Mouse (Mus musculus): ENCODE results near the gene Slc2a1. TPM values are rescaled to one million over a fixed set of nuclear protein-coding genes. Genes with fewer than 3 reads are reported as not detected.

The Slc2a1 gene
- polyA plus RNA-seq, 1 experiment from 2014 or later: 150 TPM

DNA sequence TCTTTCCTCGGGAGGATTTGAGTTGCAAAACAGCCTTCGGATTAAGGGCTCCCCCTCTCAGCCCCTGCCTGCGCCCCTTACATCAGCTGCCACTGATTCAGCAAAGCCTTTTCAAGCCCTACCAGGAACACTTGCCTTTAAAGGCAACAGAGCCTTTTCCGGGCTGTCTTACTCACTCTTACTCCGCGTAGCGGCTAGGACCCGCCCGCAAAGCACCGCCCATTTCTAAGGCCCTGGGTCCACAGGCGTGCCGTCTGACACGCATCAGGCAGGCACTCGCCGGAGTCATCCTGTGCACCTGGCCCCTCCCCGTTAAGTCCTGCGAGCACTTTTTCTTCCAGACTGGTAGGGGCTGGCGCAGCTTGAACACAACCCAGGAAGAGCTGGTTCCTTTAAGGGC is 2.8 kb upstream of the Slc2a1 start:
- Histone ChIP-seq H3K4me1 (replicated peaks; ENCODE audit: control insufficient read depth, insufficient read depth, low read length) (peaks cover 44% of the 10 kb centered on the region), H3K27ac (ENCODE audit: low read depth, low read length) (peak overlapping the region; percentile 86), H3K36me3 (ENCODE audit: control insufficient read depth, insufficient read depth, low read length) (no peaks in the 10 kb centered on the region), H3K9ac (ENCODE audit: low read depth, low read length) (peak overlapping the region; percentile 55), H3K27me3 (replicated peaks; ENCODE audit: control insufficient read depth, insufficient read depth, low read length) (no peaks in the 10 kb centered on the region), H3K9me3 (ENCODE audit: control insufficient read depth, low read length) (no peaks in the 10 kb centered on the region), H3K4me3 (ENCODE audit: low read depth, low read length) (peak overlapping the region; percentile 39), H3K4me2 (peak overlapping the region; percentile 70)
- under 1% methylated on average over 18 of the region's 18 CpGs for WGBS
- peak; percentile 66 for ATAC-seq (replicated peaks; ENCODE audit: low FRiP score)
- DNase-seq (ENCODE audit: low spot score): peak; percentile 82

GRCm38 (mm10) chr4:119107867-119108266 is 644 bp upstream of the Slc2a1 start:
- no peak for DNase-seq (ENCODE audit: low spot score)
- Histone ChIP-seq H3K27ac (ENCODE audit: low read depth, low read length) (peak overlapping the region; percentile 99; the same call in 1 of the 2 replicates), H3K4me2 (peak overlapping the region; percentile 93), H3K4me3 (ENCODE audit: low read depth, low read length) (peak overlapping the region; percentile 90), H3K9ac (ENCODE audit: low read depth, low read length) (peak overlapping the region; percentile 67), H3K27me3 (replicated peaks; ENCODE audit: control insufficient read depth, insufficient read depth, low read length) (no peaks in the 10 kb centered on the region), H3K9me3 (ENCODE audit: control insufficient read depth, low read length) (no peaks in the 10 kb centered on the region), H3K4me1 (replicated peaks; ENCODE audit: control insufficient read depth, insufficient read depth, low read length) (peaks cover 59% of the 10 kb centered on the region), H3K36me3 (ENCODE audit: control insufficient read depth, insufficient read depth, low read length) (peaks cover 6% of the 10 kb centered on the region; the same call in 1 of the 2 replicates)
- 79% methylated on average over 2 of the region's 2 CpGs for WGBS
- no peak for ATAC-seq (replicated peaks; ENCODE audit: low FRiP score)

DNA sequence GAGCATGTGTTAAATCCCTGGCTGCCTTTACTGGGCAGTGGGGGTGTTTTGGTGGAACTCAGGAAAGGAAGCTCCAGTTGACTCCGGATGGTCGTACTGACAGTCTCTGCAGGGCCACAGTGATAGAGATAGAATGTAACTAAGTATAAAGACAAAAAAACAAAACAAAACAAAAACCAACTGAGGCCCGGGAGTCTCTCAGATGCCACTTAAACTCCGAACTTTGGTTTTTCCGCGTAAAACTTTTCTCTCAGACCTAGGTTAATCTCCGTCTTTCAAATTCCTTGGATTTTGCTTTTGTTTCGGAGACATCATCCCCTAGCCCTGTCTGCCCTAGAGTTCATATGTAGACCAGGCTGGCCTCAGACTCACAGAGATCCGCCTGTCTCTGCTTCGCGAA is 1.1 kb downstream of the Slc2a1 start:
- DNase-seq (ENCODE audit: low spot score): no peak
- 19% methylated on average over 11 of the region's 11 CpGs for WGBS
- Histone ChIP-seq H3K27ac (ENCODE audit: low read depth, low read length) (peak overlapping the region; percentile 99), H3K4me3 (ENCODE audit: low read depth, low read length) (peak overlapping the region; percentile 90), H3K36me3 (ENCODE audit: control insufficient read depth, insufficient read depth, low read length) (peaks cover 6% of the 10 kb centered on the region; the same call in 1 of the 2 replicates), H3K9me3 (ENCODE audit: control insufficient read depth, low read length) (no peaks in the 10 kb centered on the region), H3K4me1 (replicated peaks; ENCODE audit: control insufficient read depth, insufficient read depth, low read length) (peaks cover 55% of the 10 kb centered on the region), H3K4me2 (peak overlapping the region; percentile 93), H3K27me3 (replicated peaks; ENCODE audit: control insufficient read depth, insufficient read depth, low read length) (no peaks in the 10 kb centered on the region), H3K9ac (ENCODE audit: low read depth, low read length) (peak overlapping the region; percentile 98)
- ATAC-seq (replicated peaks; ENCODE audit: low FRiP score): no peak

- H3K4me3 ChIP-seq (ENCODE audit: low read depth, low read length): peak overlapping the region; percentile 90
- H3K9ac ChIP-seq (ENCODE audit: low read depth, low read length): peak overlapping the region; percentile 98; the same call in 1 of the 2 replicates
- peaks cover 6% of the 10 kb centered on the region; the same call in 1 of the 2 replicates for H3K36me3 ChIP-seq (ENCODE audit: control insufficient read depth, insufficient read depth, low read length)
- H3K27me3 ChIP-seq (replicated peaks; ENCODE audit: control insufficient read depth, insufficient read depth, low read length): no peaks in the 10 kb centered on the region
- DNase-seq (ENCODE audit: low spot score): no peak
- peak overlapping the region; percentile 93 for H3K4me2 ChIP-seq
- 76% methylated on average over 5 of the region's 5 CpGs for WGBS
- H3K9me3 ChIP-seq (ENCODE audit: control insufficient read depth, low read length): no peaks in the 10 kb centered on the region
- H3K4me1 ChIP-seq (replicated peaks; ENCODE audit: control insufficient read depth, insufficient read depth, low read length): peaks cover 56% of the 10 kb centered on the region
- ATAC-seq (replicated peaks; ENCODE audit: low FRiP score): no peak
- H3K27ac ChIP-seq (ENCODE audit: low read depth, low read length): no peak overlapping the region
Observed at GRCm38 (mm10) chr4:119110512-119110911, 2.0 kb downstream of the Slc2a1 start.

DNA sequence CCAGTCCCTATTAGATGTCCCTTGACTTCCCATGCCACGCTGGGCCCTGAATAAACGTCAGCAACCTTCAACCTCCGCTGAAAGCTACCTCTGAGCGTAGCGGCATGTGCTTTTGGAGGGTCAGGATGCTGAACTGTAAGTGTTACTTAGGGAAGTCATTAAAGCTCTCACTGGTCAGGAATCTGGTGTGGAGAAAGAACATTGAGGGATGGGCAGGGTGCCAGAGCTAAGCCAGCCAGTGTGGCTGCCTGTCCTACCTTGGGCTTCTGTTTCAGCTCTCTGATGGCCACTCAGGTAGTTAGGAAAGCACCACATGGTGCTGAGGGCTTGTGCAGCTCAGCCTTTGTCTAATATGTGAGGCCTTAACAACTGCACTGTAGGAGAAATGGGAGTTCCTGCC is 2.9 kb downstream of the Slc2a1 start:
- peak overlapping the region; percentile 93 for H3K4me2 ChIP-seq
- H3K9ac ChIP-seq (ENCODE audit: low read depth, low read length): peak overlapping the region; percentile 48; the same call in 1 of the 2 replicates
- H3K27ac ChIP-seq (ENCODE audit: low read depth, low read length): peak overlapping the region; percentile 13; the same call in 1 of the 2 replicates
- no peaks in the 10 kb centered on the region for H3K27me3 ChIP-seq (replicated peaks; ENCODE audit: control insufficient read depth, insufficient read depth, low read length)
- H3K4me3 ChIP-seq (ENCODE audit: low read depth, low read length): peak overlapping the region; percentile 23; the same call in 1 of the 2 replicates
- DNase-seq (ENCODE audit: low spot score) (no peak), ATAC-seq (replicated peaks; ENCODE audit: low FRiP score) (no peak)
- peaks cover 6% of the 10 kb centered on the region; the same call in 1 of the 2 replicates for H3K36me3 ChIP-seq (ENCODE audit: control insufficient read depth, insufficient read depth, low read length)
- H3K9me3 ChIP-seq (ENCODE audit: control insufficient read depth, low read length): no peaks in the 10 kb centered on the region
- 78% methylated on average over 5 of the region's 5 CpGs for WGBS
- peaks cover 56% of the 10 kb centered on the region for H3K4me1 ChIP-seq (replicated peaks; ENCODE audit: control insufficient read depth, insufficient read depth, low read length)

DNA sequence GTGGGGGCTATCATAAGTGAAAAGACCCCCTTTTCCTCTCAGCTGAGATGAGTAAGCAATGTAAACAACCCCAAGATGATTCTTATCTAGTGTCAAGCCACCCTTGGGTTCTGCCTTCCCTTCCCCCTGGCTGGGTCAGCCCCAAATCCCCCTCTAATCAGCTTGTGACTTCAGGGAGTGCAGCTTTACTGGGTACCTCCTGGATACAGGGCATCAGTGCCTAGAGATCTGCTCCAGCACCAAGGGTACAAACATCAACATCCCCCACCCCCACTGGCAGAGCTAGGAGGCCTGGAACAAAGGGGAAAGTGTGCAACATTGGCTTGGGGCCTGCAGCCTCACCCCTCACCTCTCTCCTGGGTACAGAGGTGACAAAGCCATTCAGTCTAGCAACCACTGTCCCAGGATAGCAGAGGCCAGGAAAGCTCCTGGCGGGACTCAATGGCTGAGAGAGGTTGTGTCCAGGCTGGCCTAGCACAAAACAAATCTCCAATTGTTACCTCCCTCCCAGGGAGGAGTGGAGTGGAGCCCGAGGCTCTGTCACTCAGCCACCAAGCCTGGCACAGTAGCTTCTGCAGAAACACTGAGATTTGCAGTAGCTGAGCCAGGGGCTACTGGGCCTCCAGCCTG is 3.9 kb downstream of the Slc2a1 start:
- Histone ChIP-seq H3K4me3 (ENCODE audit: low read depth, low read length) (no peak overlapping the region), H3K27me3 (replicated peaks; ENCODE audit: control insufficient read depth, insufficient read depth, low read length) (no peaks in the 10 kb centered on the region), H3K36me3 (ENCODE audit: control insufficient read depth, insufficient read depth, low read length) (peaks cover 10% of the 10 kb centered on the region; the same call in 1 of the 2 replicates), H3K9me3 (ENCODE audit: control insufficient read depth, low read length) (no peaks in the 10 kb centered on the region), H3K4me2 (no peak overlapping the region), H3K4me1 (replicated peaks; ENCODE audit: control insufficient read depth, insufficient read depth, low read length) (peaks cover 58% of the 10 kb centered on the region), H3K9ac (ENCODE audit: low read depth, low read length) (no peak overlapping the region), H3K27ac (ENCODE audit: low read depth, low read length) (no peak overlapping the region)
- 76% methylated on average over 2 of the region's 2 CpGs for WGBS
- no peak for DNase-seq (ENCODE audit: low spot score)
- ATAC-seq (replicated peaks; ENCODE audit: low FRiP score): no peak

GRCm38 (mm10) chr4:119115611-119116070 is 7.1 kb downstream of the Slc2a1 start:
- Histone ChIP-seq H3K4me2 (no peak overlapping the region), H3K9me3 (ENCODE audit: control insufficient read depth, low read length) (no peaks in the 10 kb centered on the region), H3K9ac (ENCODE audit: low read depth, low read length) (no peak overlapping the region), H3K27ac (ENCODE audit: low read depth, low read length) (0 out of 2 replicates have a peak overlapping the region, but pooled peaks have one; percentile 1), H3K4me1 (replicated peaks; ENCODE audit: control insufficient read depth, insufficient read depth, low read length) (peaks cover 58% of the 10 kb centered on the region), H3K36me3 (ENCODE audit: control insufficient read depth, insufficient read depth, low read length) (peaks cover 15% of the 10 kb centered on the region; the same call in 1 of the 2 replicates), H3K4me3 (ENCODE audit: low read depth, low read length) (no peak overlapping the region), H3K27me3 (replicated peaks; ENCODE audit: control insufficient read depth, insufficient read depth, low read length) (no peaks in the 10 kb centered on the region)
- ATAC-seq (replicated peaks; ENCODE audit: low FRiP score): no peak
- 68% methylated on average over 6 of the region's 6 CpGs for WGBS
- DNase-seq (ENCODE audit: low spot score): no peak

- H3K4me2 ChIP-seq: peak overlapping the region; percentile 9; the same call in 1 of the 2 replicates
- H3K9ac ChIP-seq (ENCODE audit: low read depth, low read length): no peak overlapping the region
- H3K27ac ChIP-seq (ENCODE audit: low read depth, low read length): no peak overlapping the region
- H3K4me3 ChIP-seq (ENCODE audit: low read depth, low read length): no peak overlapping the region
- no peak; the same call in 1 of the 2 replicates for ATAC-seq (replicated peaks; ENCODE audit: low FRiP score)
- peaks cover 58% of the 10 kb centered on the region for H3K4me1 ChIP-seq (replicated peaks; ENCODE audit: control insufficient read depth, insufficient read depth, low read length)
- H3K9me3 ChIP-seq (ENCODE audit: control insufficient read depth, low read length): no peaks in the 10 kb centered on the region
- WGBS: 39% methylated on average over 1 of the region's 1 CpGs
- peaks cover 17% of the 10 kb centered on the region for H3K36me3 ChIP-seq (ENCODE audit: control insufficient read depth, insufficient read depth, low read length)
- H3K27me3 ChIP-seq (replicated peaks; ENCODE audit: control insufficient read depth, insufficient read depth, low read length): no peaks in the 10 kb centered on the region
- DNase-seq (ENCODE audit: low spot score): no peak
Observed at GRCm38 (mm10) chr4:119116336-119116735, 7.8 kb downstream of the Slc2a1 start.

DNA sequence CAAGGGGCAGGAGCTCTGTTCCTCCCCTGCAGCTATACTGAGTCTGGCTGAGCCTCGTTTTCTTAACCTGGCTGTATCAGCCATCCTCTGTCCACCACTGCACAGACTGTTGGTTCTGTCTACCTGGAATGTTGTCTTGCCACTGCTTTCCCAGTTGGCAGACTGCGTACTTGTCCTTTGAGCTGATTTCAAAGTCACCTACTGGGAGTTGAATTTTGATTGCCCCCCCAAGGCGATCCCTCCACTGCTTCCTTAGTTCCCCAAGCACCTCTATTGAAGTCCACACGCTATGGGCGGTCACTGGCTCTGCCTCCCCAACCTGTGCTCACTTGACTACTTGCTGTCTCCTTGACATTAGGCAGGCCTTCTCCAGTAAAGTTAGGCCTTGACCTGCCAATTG is 9.1 kb downstream of the Slc2a1 start:
- Histone ChIP-seq H3K36me3 (ENCODE audit: control insufficient read depth, insufficient read depth, low read length) (peaks cover 24% of the 10 kb centered on the region), H3K9ac (ENCODE audit: low read depth, low read length) (no peak overlapping the region), H3K4me1 (replicated peaks; ENCODE audit: control insufficient read depth, insufficient read depth, low read length) (peaks cover 50% of the 10 kb centered on the region), H3K9me3 (ENCODE audit: control insufficient read depth, low read length) (no peaks in the 10 kb centered on the region), H3K4me2 (no peak overlapping the region), H3K27me3 (replicated peaks; ENCODE audit: control insufficient read depth, insufficient read depth, low read length) (no peaks in the 10 kb centered on the region), H3K27ac (ENCODE audit: low read depth, low read length) (no peak overlapping the region), H3K4me3 (ENCODE audit: low read depth, low read length) (no peak overlapping the region)
- WGBS: 86% methylated on average over 5 of the region's 5 CpGs
- no peak for DNase-seq (ENCODE audit: low spot score)
- no peak for ATAC-seq (replicated peaks; ENCODE audit: low FRiP score)

All from liver, embryonic 11.5 days (tissue).